Mouse (Mus musculus): ENCODE measurements around the gene Cacna2d2.

DNA sequence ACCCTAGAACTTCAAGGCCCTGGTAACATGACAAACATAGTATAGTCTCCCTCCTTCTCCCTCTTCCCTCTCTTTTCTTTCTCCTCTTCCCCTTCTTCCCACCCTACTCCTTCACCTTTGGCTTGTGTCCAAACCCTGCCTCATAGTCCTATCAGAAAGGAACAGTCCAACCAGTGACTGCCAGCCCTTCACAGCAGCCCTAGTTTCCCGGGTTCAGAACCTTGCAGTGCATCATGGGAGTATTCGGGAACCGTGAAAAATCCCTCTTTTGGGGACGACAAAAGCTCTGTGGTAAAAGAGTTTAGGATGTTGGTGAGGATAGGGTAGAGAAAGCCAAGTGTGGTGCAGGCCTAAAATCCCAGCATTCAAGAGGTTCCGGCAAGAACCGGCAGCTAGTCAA is 120.9 kb downstream of the Cacna2d2 start:
- TF ChIP-seq CTCF (IDR thresholded peaks at IDR 0.05; ENCODE audit: low read depth, low read length) (no peak), POLR2A (IDR thresholded peaks at IDR 0.05; ENCODE audit: borderline replicate concordance, low read depth, low read length) (no peak)
